Mouse (Mus musculus): ENCODE data around the gene Adat1. TPM values are rescaled to one million over a fixed set of nuclear protein-coding genes. Genes with fewer than 3 reads are reported as not detected.

The Adat1 gene
- 8.5 and 10.0 TPM in 2 replicates for polyA plus RNA-seq (2015; fragmentation: Nextera tagmentation; extraction: Ambion mirVana)

GRCm38 (mm10) chr8:111992013-111992702 lies at the start of gene Adat1:
Gene Adat1 (minus strand): TSS chr8:111992302.
- H3K4me1 ChIP-seq, result peaks cover 4% of the 10 kb centered on the region
- peak; percentile 90 for ATAC-seq (ENCODE audit: insufficient read depth, low FRiP score, low read depth)

GRCm38 (mm10) chr8:112037521-112037920 lies 45.4 kb upstream of the Adat1 start:
- H3K4me1 ChIP-seq, result no peaks in the 10 kb centered on the region
- H3K9ac ChIP-seq, result no peak overlapping the region
- ATAC-seq (ENCODE audit: insufficient read depth, low FRiP score, low read depth), result no peak
- H3K27ac ChIP-seq, result no peak overlapping the region
- no peaks in the 10 kb centered on the region for H3K9me3 ChIP-seq
- no peaks in the 10 kb centered on the region for H3K36me3 ChIP-seq
- no peak overlapping the region for H3K4me3 ChIP-seq (replicated peaks)
- 75% methylated on average over 18 of the region's 18 CpGs for WGBS
- H3K27me3 ChIP-seq (replicated peaks), result no peaks in the 10 kb centered on the region
- H3K4me2 ChIP-seq, result no peak overlapping the region

More at GRCm38 (mm10) chr8:111992013-111992702, at the start of gene Adat1:
- Histone ChIP-seq H3K4me2 (peak within 1 kb of the TSS; percentile 71), H3K9me3 (no peaks in the 10 kb centered on the region), H3K27me3 (replicated peaks) (no peaks in the 10 kb centered on the region), H3K9ac (peak within 1 kb of the TSS; percentile 76), H3K36me3 (peaks cover 36% of the 10 kb centered on the region), H3K27ac (no peak within 1 kb of the TSS), H3K4me3 (replicated peaks) (peak within 1 kb of the TSS; percentile 89)
- WGBS, result 3% methylated on average over 33 of the region's 33 CpGs

- Histone ChIP-seq H3K4me2 (no peak overlapping the region), H3K27me3 (replicated peaks) (no peaks in the 10 kb centered on the region), H3K9me3 (no peaks in the 10 kb centered on the region), H3K4me1 (no peaks in the 10 kb centered on the region), H3K4me3 (replicated peaks) (no peak overlapping the region), H3K36me3 (no peaks in the 10 kb centered on the region), H3K9ac (no peak overlapping the region), H3K27ac (no peak overlapping the region)
- WGBS, result 15% methylated on average over 8 of the region's 8 CpGs
- ATAC-seq (ENCODE audit: insufficient read depth, low FRiP score, low read depth), result no peak
Observed at GRCm38 (mm10) chr8:112034603-112035002, 42.5 kb upstream of the Adat1 start.

GRCm38 (mm10) chr8:112033071-112033470 lies 41.0 kb upstream of the Adat1 start:
- no peak overlapping the region for H3K4me3 ChIP-seq (replicated peaks)
- no peak overlapping the region for H3K9ac ChIP-seq
- H3K27ac ChIP-seq, result no peak overlapping the region
- H3K9me3 ChIP-seq, result no peaks in the 10 kb centered on the region
- H3K4me1 ChIP-seq, result no peaks in the 10 kb centered on the region
- no peak overlapping the region for H3K4me2 ChIP-seq
- no peaks in the 10 kb centered on the region for H3K27me3 ChIP-seq (replicated peaks)
- ATAC-seq (ENCODE audit: insufficient read depth, low FRiP score, low read depth), result no peak
- 58% methylated on average over 7 of the region's 7 CpGs for WGBS
- H3K36me3 ChIP-seq, result no peaks in the 10 kb centered on the region

- Histone ChIP-seq H3K4me2 (no peak overlapping the region), H3K9me3 (no peaks in the 10 kb centered on the region), H3K27ac (no peak overlapping the region), H3K27me3 (replicated peaks) (no peaks in the 10 kb centered on the region), H3K36me3 (no peaks in the 10 kb centered on the region), H3K4me3 (replicated peaks) (no peak overlapping the region), H3K4me1 (no peaks in the 10 kb centered on the region), H3K9ac (no peak overlapping the region)
- WGBS, result 61% methylated on average over 6 of the region's 6 CpGs
- ATAC-seq (ENCODE audit: insufficient read depth, low FRiP score, low read depth), result no peak
Observed at GRCm38 (mm10) chr8:112030663-112031062, 38.6 kb upstream of the Adat1 start.

GRCm38 (mm10) chr8:112029455-112029854 lies 37.4 kb upstream of the Adat1 start:
- no peak overlapping the region for H3K4me3 ChIP-seq (replicated peaks)
- H3K27me3 ChIP-seq (replicated peaks), result no peaks in the 10 kb centered on the region
- H3K9ac ChIP-seq, result no peak overlapping the region
- WGBS, result 81% methylated on average over 7 of the region's 7 CpGs
- H3K4me1 ChIP-seq, result no peaks in the 10 kb centered on the region
- no peaks in the 10 kb centered on the region for H3K36me3 ChIP-seq
- H3K27ac ChIP-seq, result no peak overlapping the region
- ATAC-seq (ENCODE audit: insufficient read depth, low FRiP score, low read depth), result no peak
- H3K4me2 ChIP-seq, result no peak overlapping the region
- H3K9me3 ChIP-seq, result no peaks in the 10 kb centered on the region

GRCm38 (mm10) chr8:112014936-112015335 lies 22.8 kb upstream of the Adat1 start, which contains the start of gene Gm6793:
Gene Gm6793 (minus strand): TSS chr8:112015036.
- no peak for ATAC-seq (ENCODE audit: insufficient read depth, low FRiP score, low read depth)
- Histone ChIP-seq H3K4me2 (no peak within 1 kb of the TSS), H3K27ac (no peak within 1 kb of the TSS), H3K4me3 (replicated peaks) (no peak within 1 kb of the TSS), H3K27me3 (replicated peaks) (no peaks in the 10 kb centered on the region), H3K4me1 (peaks cover 10% of the 10 kb centered on the region; the same call in 1 of the 2 replicates), H3K9ac (no peak within 1 kb of the TSS), H3K9me3 (no peaks in the 10 kb centered on the region), H3K36me3 (peaks cover 22% of the 10 kb centered on the region)
- WGBS, result 95% methylated on average over 11 of the region's 11 CpGs

- ATAC-seq (ENCODE audit: insufficient read depth, low FRiP score, low read depth), result peak; percentile 54
- H3K4me3 ChIP-seq (replicated peaks), result peak overlapping the region; percentile 84
- H3K9me3 ChIP-seq, result no peaks in the 10 kb centered on the region
- H3K9ac ChIP-seq, result peak overlapping the region; percentile 74
- H3K4me1 ChIP-seq, result peaks cover 10% of the 10 kb centered on the region; the same call in 1 of the 2 replicates
- WGBS, result under 1% methylated on average over 40 of the region's 40 CpGs
- H3K4me2 ChIP-seq, result peak overlapping the region; percentile 85
- H3K36me3 ChIP-seq, result peaks cover 8% of the 10 kb centered on the region; the same call in 1 of the 2 replicates
- no peaks in the 10 kb centered on the region for H3K27me3 ChIP-seq (replicated peaks)
- peak overlapping the region; percentile 85 for H3K27ac ChIP-seq
Observed at GRCm38 (mm10) chr8:112011816-112012242, 19.7 kb upstream of the Adat1 start.

- Histone ChIP-seq H3K9me3 (no peaks in the 10 kb centered on the region), H3K4me2 (peak within 1 kb of the TSS; percentile 85), H3K4me3 (replicated peaks) (peak within 1 kb of the TSS; percentile 84), H3K4me1 (peaks cover 10% of the 10 kb centered on the region; the same call in 1 of the 2 replicates), H3K27ac (peak within 1 kb of the TSS; percentile 85), H3K36me3 (peaks cover 5% of the 10 kb centered on the region; the same call in 1 of the 2 replicates), H3K27me3 (replicated peaks) (no peaks in the 10 kb centered on the region), H3K9ac (peak within 1 kb of the TSS; percentile 74)
- ATAC-seq (ENCODE audit: insufficient read depth, low FRiP score, low read depth), result peak; percentile 90
- under 1% methylated on average over 61 of the region's 61 CpGs for WGBS
Observed at GRCm38 (mm10) chr8:112010997-112011815, 19.1 kb upstream of the Adat1 start, which contains the start of the genes Kars and Terf2ip. Gene Kars (minus strand): TSS chr8:112011323. Gene Terf2ip (plus strand): TSS chr8:112011398.

GRCm38 (mm10) chr8:112009558-112009957 lies 17.5 kb upstream of the Adat1 start:
- peaks cover 12% of the 10 kb centered on the region; the same call in 1 of the 2 replicates for H3K36me3 ChIP-seq
- peaks cover 10% of the 10 kb centered on the region; the same call in 1 of the 2 replicates for H3K4me1 ChIP-seq
- H3K4me3 ChIP-seq (replicated peaks), result no peak overlapping the region
- no peak for ATAC-seq (ENCODE audit: insufficient read depth, low FRiP score, low read depth)
- no peaks in the 10 kb centered on the region for H3K27me3 ChIP-seq (replicated peaks)
- H3K9me3 ChIP-seq, result no peaks in the 10 kb centered on the region
- H3K9ac ChIP-seq, result no peak overlapping the region
- H3K4me2 ChIP-seq, result peak overlapping the region; percentile 68; the same call in 1 of the 2 replicates
- no peak overlapping the region for H3K27ac ChIP-seq
- 91% methylated on average over 7 of the region's 7 CpGs for WGBS

GRCm38 (mm10) chr8:112007669-112008068 lies 15.6 kb upstream of the Adat1 start:
- ATAC-seq (ENCODE audit: insufficient read depth, low FRiP score, low read depth), result no peak

More at GRCm38 (mm10) chr8:112007669-112008068, 15.6 kb upstream of the Adat1 start:
- Histone ChIP-seq H3K4me2 (no peak overlapping the region), H3K27ac (no peak overlapping the region), H3K36me3 (peaks cover 21% of the 10 kb centered on the region), H3K9me3 (no peaks in the 10 kb centered on the region), H3K9ac (no peak overlapping the region), H3K27me3 (replicated peaks) (no peaks in the 10 kb centered on the region), H3K4me3 (replicated peaks) (no peak overlapping the region), H3K4me1 (peaks cover 4% of the 10 kb centered on the region; the same call in 1 of the 2 replicates)
- 89% methylated on average over 2 of the region's 2 CpGs for WGBS

Data from stomach, embryonic 15.5 days (tissue).